Mouse (Mus musculus) midbrain, embryonic 14.5 days (tissue): Measurements from ENCODE around the gene Gucy1a1. TPM values are rescaled to one million over a fixed set of nuclear protein-coding genes. Genes with fewer than 3 reads are reported as not detected.

Experiments used
- ATAC-seq: fragments of 200-750 bp; cut with Nextera tagmentation; 2 replicates; pipeline ENCODE4 v1.8.0; 2017; ENCODE audit warnings: moderate number of reproducible peaks, moderate library complexity; ENCODE audit not compliant: low FRiP score, low TSS enrichment
- DNase-seq: peaks from one replicate; pipeline ENCODE4 v3.0.0-alpha.2; 2015
- H3K27ac ChIP-seq: fragments of 300-500 bp; sonication (generic); replicated peaks from 2 replicates; pipeline ENCODE4 v1.5.1; 2014; ENCODE audit warnings: mild to moderate bottlenecking, low read depth, low read length, moderate library complexity
- H3K27me3 ChIP-seq: fragments of 300-500 bp; sonication (generic); 2 replicates; pipeline ENCODE4 v1.6.1; 2014; ENCODE audit warnings: low read length, control low read depth, mixed read lengths; ENCODE audit not compliant: control insufficient read depth, insufficient read depth
- H3K36me3 ChIP-seq: fragments of 300-500 bp; sonication (generic); 2 replicates; pipeline ENCODE4 v1.6.1; 2014; ENCODE audit warnings: low read length, control low read depth; ENCODE audit not compliant: control insufficient read depth, insufficient read depth
- H3K4me1 ChIP-seq: fragments of 300-500 bp; sonication (generic); 2 replicates; pipeline ENCODE4 v1.6.1; 2014; ENCODE audit warnings: mild to moderate bottlenecking, antibody characterized with exemption, low read length, control low read depth; ENCODE audit not compliant: control insufficient read depth, insufficient read depth
- H3K4me2 ChIP-seq: fragments of 300-500 bp; sonication (generic); 2 replicates; pipeline ENCODE4 v1.6.1; 2014; ENCODE audit warnings: mild to moderate bottlenecking, low read length, moderate library complexity
- H3K4me3 ChIP-seq: fragments of 300-500 bp; sonication (generic); replicated peaks from 2 replicates; pipeline ENCODE4 v1.5.1; 2014; ENCODE audit warnings: low read depth, low read length
- H3K9ac ChIP-seq: fragments of 300-500 bp; sonication (generic); replicated peaks from 2 replicates; pipeline ENCODE4 v1.6.1; 2014; ENCODE audit warnings: mild to moderate bottlenecking, low read length, moderate library complexity
- H3K9me3 ChIP-seq: fragments of 300-500 bp; sonication (generic); 2 replicates; pipeline ENCODE4 v1.6.1; 2016; ENCODE audit warnings: low read length, control low read depth, mixed read lengths; ENCODE audit not compliant: control insufficient read depth
- WGBS: fragments of 180-500 bp; shearing (Covaris S2); extraction: QIAGEN DNeasy Blood & Tissue Kit; methylation state at CpG from one replicate; pipeline ENCODE4 v1.1.7; 2014; 5-methylcytosine and 5-hydroxymethylcytosine counted together
- polyA plus RNA-seq: library from polyadenylated mRNA; unstranded; fragments of >200 nt; fragmentation: Nextera tagmentation; extraction: Ambion mirVana; gene quantifications from 2 replicates; pipeline ENCODE4 v1.2.1, GENCODE M21; 2014

Gucy1a1 gene
- polyA plus RNA-seq, 1 experiment from 2014 or later: 19.9 TPM

DNA sequence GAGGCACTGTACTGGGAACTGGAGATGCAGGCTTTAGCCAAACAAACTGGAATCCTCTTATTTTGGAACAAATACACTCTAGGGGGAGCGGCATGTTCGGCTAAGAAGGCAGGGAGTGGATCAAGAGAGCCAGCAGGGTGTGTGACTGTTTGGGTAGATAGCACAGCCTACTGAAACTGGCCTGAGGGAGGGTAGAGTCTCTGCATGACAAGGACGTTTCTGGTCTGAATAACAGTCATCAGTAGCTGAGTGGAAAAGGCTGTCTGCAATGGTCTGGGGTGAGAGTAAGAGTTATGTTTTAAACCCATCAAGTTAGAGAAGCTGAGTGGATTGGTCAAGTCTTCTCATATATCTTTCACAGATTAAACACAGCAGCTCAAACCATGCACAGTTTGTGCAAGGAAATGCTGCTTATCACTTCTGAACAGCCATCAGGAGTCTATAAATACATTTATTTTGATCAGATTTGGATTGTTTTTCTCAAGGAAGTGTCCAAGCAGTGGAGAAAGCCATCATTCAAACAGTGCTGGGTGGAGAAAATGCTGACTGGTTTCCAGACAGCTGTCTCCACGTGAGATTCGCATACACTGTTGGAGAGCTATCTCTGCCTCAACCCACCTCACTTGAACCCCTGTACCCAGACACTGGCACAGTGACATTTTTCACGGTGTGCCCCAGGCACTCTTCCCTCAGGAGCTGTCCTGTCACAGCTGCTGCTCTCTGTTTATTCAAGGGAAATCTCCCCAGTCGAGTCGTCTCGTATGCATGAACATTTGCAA lies 84.0 kb downstream of the Gucy1a1 start:
- Histone ChIP-seq H3K9me3 (no peaks in the 10 kb centered on the region), H3K9ac (no peak overlapping the region), H3K36me3 (no peaks in the 10 kb centered on the region), H3K4me3 (no peak overlapping the region), H3K4me1 (0 out of 2 replicates have a peak, but pooled peaks cover 4% of the 10 kb centered on the region), H3K27me3 (no peaks in the 10 kb centered on the region), H3K27ac (no peak overlapping the region), H3K4me2 (no peak overlapping the region)
- ATAC-seq: no peak; the same call in 1 of the 2 replicates
- WGBS: 43% methylated on average over 9 of the region's 9 CpGs
- DNase-seq: peak; percentile 30

DNA sequence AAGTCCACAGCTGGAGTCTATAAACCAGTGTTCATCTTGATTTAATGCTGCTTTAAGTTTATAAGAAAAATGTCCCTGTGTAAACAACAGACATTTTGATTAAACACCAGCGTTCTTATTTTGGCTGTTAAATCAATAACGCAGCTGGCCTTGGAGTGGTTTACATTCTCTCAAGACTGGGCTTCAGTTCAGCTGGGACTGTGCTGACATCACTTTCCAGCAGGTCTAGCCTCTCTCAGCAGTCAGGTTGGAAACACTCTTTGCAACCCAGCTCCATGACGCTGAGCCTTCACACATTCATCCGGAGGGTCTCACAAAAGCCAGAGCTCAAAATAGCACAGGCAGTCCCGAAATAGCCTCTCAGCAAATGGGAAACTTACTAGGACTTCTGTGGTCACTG lies 88.4 kb downstream of the Gucy1a1 start:
- Histone ChIP-seq H3K9ac (no peak overlapping the region), H3K27me3 (no peaks in the 10 kb centered on the region), H3K4me2 (no peak overlapping the region), H3K9me3 (no peaks in the 10 kb centered on the region), H3K4me3 (no peak overlapping the region), H3K4me1 (no peaks in the 10 kb centered on the region), H3K36me3 (no peaks in the 10 kb centered on the region), H3K27ac (no peak overlapping the region)
- WGBS: 77% methylated on average over 5 of the region's 5 CpGs
- DNase-seq (no peak), ATAC-seq (no peak)

DNA sequence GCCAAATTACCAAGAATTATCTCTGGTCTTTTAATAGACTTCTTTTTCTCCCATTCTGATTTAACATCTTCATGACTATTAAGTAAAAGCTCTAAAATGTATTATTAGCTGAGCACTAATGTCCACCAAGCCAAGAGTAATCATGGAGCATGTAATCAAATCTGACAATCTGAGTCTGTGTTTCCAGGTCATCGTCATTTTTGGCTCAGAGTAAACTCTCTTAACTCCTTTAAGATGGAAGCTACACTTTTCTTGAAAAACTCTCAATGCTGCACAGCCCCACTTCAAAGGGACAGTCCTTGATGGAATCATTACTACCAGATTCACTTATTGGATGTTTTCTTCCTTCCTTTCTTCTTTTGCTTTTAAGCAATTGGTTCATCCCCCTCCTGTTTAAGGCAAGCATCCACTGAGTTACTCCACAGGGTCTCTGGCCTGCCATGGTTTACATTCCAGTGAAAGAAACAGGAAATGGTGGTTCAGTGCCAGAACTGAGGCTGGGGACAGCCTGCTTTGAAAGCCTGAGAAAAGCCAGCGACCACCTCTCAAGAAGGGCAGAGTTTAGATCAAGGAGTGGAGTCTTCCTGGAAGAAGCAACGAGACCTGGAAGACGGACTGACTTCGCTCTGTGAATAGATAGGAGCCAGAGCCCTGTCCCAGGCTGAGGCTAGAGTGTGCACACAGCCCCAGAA lies 91.2 kb downstream of the Gucy1a1 start:
- no peaks in the 10 kb centered on the region for H3K27me3 ChIP-seq
- H3K27ac ChIP-seq: no peak overlapping the region
- 59% methylated on average over 5 of the region's 5 CpGs for WGBS
- DNase-seq (no peak), ATAC-seq (no peak)
- H3K9ac ChIP-seq: no peak overlapping the region
- no peak overlapping the region for H3K4me2 ChIP-seq
- no peaks in the 10 kb centered on the region for H3K36me3 ChIP-seq
- no peak overlapping the region for H3K4me3 ChIP-seq
- 0 out of 2 replicates have a peak, but pooled peaks cover 2% of the 10 kb centered on the region for H3K4me1 ChIP-seq
- no peaks in the 10 kb centered on the region for H3K9me3 ChIP-seq

DNA sequence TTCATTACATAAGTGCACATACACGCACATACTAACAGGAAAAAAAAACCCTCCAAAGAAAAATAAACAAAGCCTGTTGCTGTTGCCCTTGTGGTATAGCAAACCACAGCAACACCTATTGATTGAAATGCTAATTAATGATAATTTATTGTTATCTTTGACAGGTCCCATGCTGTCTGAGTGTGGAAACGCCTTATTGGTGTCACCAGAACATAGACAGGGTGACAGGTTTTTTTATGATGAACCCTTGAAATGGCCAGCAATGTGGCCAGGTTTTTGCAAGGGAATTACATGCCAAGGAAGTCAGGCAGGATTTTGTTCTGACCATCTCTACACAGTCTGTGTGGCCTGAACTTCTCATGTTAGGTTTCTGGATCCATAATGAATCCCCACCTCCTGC lies 93.6 kb downstream of the Gucy1a1 start:
- Histone ChIP-seq H3K36me3 (no peaks in the 10 kb centered on the region), H3K9me3 (no peaks in the 10 kb centered on the region), H3K27ac (no peak overlapping the region), H3K4me2 (no peak overlapping the region), H3K4me1 (0 out of 2 replicates have a peak, but pooled peaks cover 4% of the 10 kb centered on the region), H3K4me3 (no peak overlapping the region), H3K27me3 (no peaks in the 10 kb centered on the region), H3K9ac (no peak overlapping the region)
- DNase-seq (no peak), ATAC-seq (no peak)
- WGBS: 41% methylated on average over 2 of the region's 2 CpGs

DNA sequence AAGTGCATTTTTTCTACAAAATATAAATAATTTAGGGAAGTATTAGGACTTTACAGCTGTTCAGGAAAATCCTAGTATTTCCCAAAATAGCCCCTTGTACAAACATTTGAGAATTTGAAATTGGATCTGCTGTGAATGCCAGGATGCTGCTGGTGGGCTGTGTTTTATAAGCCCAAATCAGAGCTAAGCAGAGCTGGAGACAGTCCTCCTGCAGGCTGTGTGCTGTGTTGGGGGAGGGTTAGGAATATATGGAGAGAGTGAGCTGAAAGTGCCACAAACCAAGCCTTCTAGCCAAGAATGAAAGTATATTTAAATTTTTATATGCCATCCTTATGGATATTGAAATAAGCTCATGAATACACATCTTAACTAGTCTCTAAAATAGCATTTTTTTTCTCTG lies 94.1 kb downstream of the Gucy1a1 start:
- H3K4me3 ChIP-seq: no peak overlapping the region
- DNase-seq: no peak
- H3K9me3 ChIP-seq: no peaks in the 10 kb centered on the region
- H3K9ac ChIP-seq: no peak overlapping the region
- no peak overlapping the region for H3K4me2 ChIP-seq
- no peak overlapping the region for H3K27ac ChIP-seq
- no peaks in the 10 kb centered on the region for H3K27me3 ChIP-seq
- 0 out of 2 replicates have a peak, but pooled peaks cover 4% of the 10 kb centered on the region for H3K4me1 ChIP-seq
- no peaks in the 10 kb centered on the region for H3K36me3 ChIP-seq
- ATAC-seq: no peak

DNA sequence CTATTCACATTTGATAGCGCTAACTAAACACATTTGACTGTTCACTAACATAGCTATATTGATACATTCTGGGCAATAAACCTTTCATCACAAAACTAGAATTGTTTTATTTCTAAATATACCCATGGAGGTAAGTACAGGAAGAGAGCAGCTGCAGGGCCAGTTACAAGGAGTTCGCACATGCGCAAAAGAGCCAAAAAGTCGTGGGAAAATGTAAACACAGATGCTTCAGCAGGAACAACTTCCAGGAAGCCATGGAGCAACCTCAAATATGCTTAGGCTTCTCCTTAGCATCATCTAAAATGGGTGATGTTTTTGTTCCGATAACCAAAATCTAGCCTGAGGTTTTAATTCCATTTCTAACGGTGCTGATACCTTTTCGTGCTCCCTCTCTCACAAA lies 96.9 kb downstream of the Gucy1a1 start:
- H3K36me3 ChIP-seq: no peaks in the 10 kb centered on the region
- no peak overlapping the region for H3K9ac ChIP-seq
- peak overlapping the region; percentile 4; the same call in 1 of the 2 replicates for H3K4me2 ChIP-seq
- H3K27ac ChIP-seq: no peak overlapping the region
- H3K27me3 ChIP-seq: no peaks in the 10 kb centered on the region
- 60% methylated on average over 7 of the region's 7 CpGs for WGBS
- no peak for ATAC-seq
- H3K4me3 ChIP-seq: 0 out of 2 replicates have a peak overlapping the region, but pooled peaks have one; percentile 1
- H3K4me1 ChIP-seq: 0 out of 2 replicates have a peak, but pooled peaks cover 4% of the 10 kb centered on the region
- H3K9me3 ChIP-seq: no peaks in the 10 kb centered on the region
- DNase-seq: peak; percentile 44

DNA sequence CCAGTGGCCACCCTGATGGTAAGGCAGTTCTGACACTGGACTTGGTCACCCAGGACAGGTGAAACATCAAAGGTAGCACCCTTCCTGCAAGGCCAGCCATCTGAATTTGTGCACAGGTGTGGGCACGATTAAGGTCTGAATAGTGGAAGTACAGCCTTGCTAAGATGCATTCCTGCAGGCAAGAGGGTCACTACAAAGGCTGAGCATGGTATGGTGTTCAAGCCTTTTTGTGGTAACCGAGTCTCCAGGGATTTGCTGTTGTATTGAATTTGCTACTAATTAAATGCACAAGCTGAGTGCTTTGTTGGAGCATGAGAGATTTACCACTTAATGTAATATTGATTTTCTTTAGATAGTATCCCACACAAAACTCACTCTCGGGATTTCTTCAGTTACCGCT lies 97.5 kb downstream of the Gucy1a1 start:
- ATAC-seq (peak; percentile 50; the same call in 1 of the 2 replicates), DNase-seq (peak; percentile 36)
- Histone ChIP-seq H3K36me3 (no peaks in the 10 kb centered on the region), H3K4me2 (no peak overlapping the region), H3K27ac (no peak overlapping the region), H3K4me1 (0 out of 2 replicates have a peak, but pooled peaks cover 4% of the 10 kb centered on the region), H3K4me3 (no peak overlapping the region), H3K9ac (no peak overlapping the region), H3K27me3 (no peaks in the 10 kb centered on the region), H3K9me3 (no peaks in the 10 kb centered on the region)
- 48% methylated on average over 4 of the region's 4 CpGs for WGBS

DNA sequence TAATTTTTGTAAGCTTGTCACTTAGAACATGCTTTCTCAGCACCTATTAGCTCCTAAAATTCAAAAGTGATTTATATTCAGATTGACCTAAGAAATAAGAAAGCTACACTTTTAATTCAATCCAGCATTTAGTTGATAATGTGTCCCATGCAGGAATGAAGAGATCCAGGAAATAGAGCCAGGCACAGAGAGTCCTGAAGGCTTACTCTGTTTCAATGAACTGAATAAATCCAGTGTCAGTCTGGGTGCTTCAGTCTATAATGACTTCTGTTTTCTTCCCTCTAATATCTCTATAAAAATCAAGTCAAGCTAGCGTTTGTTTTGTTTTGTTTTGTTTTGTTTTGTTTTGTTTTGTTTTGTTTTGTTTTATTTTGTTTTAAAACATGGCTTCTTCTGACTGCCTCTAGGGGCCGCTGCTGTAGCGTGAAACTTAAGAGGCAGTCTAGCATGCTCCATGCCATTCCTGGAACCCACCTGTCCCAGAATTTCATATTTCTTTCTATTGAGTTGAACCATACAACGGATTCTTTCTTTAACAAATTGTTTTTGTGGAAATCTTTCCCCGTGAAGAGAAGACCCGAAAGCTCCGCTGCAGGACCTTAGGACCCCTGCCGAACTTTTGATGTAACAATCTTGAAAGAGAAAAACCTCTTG lies 98.4 kb downstream of the Gucy1a1 start:
- peak; percentile 83 for DNase-seq
- no peaks in the 10 kb centered on the region for H3K9me3 ChIP-seq
- 28% methylated on average over 8 of the region's 8 CpGs for WGBS
- 0 out of 2 replicates have a peak, but pooled peaks cover 4% of the 10 kb centered on the region for H3K4me1 ChIP-seq
- no peaks in the 10 kb centered on the region for H3K36me3 ChIP-seq
- peak; percentile 74 for ATAC-seq
- no peak overlapping the region for H3K27ac ChIP-seq
- H3K27me3 ChIP-seq: no peaks in the 10 kb centered on the region
- H3K4me3 ChIP-seq: no peak overlapping the region
- no peak overlapping the region for H3K4me2 ChIP-seq
- no peak overlapping the region for H3K9ac ChIP-seq
